Mouse (Mus musculus) small intestine, adult 2 months (tissue): ENCODE measurements around the gene Taf1d.

ENCODE experiments used
- CTCF ChIP-seq: fragments of 200-500 bp; IDR thresholded peaks from 2 replicates; pipeline ENCODE4 v1.5.1; 2012; ENCODE audit warnings: low read depth, mild to moderate bottlenecking, control low read depth, inconsistent platforms, low read length, moderate library complexity, mixed read lengths; ENCODE audit not compliant: insufficient replicate concordance, insufficient read length; ENCODE audit errors: extremely low read depth
- POLR2A ChIP-seq: fragments of 200-500 bp; IDR thresholded peaks from 2 replicates; pipeline ENCODE4 v1.6.1; 2012; ENCODE audit warnings: low read depth, mild to moderate bottlenecking, control low read depth, inconsistent platforms, low read length, moderate library complexity

DNA sequence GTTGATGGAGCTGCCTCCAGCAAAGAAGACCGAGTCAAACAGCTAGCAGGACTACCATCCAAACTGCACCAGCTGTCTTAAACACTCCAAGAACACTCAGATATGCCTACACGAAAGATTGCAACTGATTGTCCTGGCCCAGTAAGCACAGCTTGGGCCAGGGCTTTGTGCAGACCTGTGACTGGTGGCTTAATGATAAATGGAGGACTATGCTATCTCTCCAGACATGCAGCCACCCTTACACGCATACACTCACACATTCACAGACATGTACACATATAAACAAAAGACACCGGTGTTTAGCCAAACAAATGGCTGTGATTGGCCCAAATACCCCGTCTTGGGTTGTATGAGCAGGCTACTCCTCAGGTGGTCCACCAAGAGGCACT lies 25.5 kb upstream of the Taf1d start:
- TF ChIP-seq POLR2A (no peak), CTCF (no peak)
